Mouse (Mus musculus) embryonic facial prominence, embryonic 15.5 days (tissue): ENCODE measurements around the gene Camp. TPM values are rescaled to one million over a fixed set of nuclear protein-coding genes. Genes with fewer than 3 reads are reported as not detected.

Experiments used
- ATAC-seq: fragments of 200-750 bp; cut with Nextera tagmentation; 2 replicates; pipeline ENCODE4 v1.8.0; 2017; ENCODE audit warnings: low read depth, moderate TSS enrichment; ENCODE audit not compliant: insufficient number of reproducible peaks, low FRiP score, low TSS enrichment
- H3K27ac ChIP-seq: fragments of 300-500 bp; sonication (generic); replicated peaks from 2 replicates; pipeline ENCODE4 v1.5.1; 2015; ENCODE audit warnings: mild to moderate bottlenecking, inconsistent platforms
- H3K27me3 ChIP-seq: fragments of 300-500 bp; sonication (generic); 2 replicates; pipeline ENCODE4 v1.6.1; 2015; ENCODE audit warnings: inconsistent platforms
- H3K36me3 ChIP-seq: fragments of 300-500 bp; sonication (generic); 2 replicates; pipeline ENCODE4 v1.6.1; 2015; ENCODE audit warnings: mild to moderate bottlenecking, inconsistent platforms
- H3K4me1 ChIP-seq: fragments of 300-500 bp; sonication (generic); 2 replicates; pipeline ENCODE4 v1.6.1; 2015; ENCODE audit warnings: inconsistent platforms
- H3K4me2 ChIP-seq: fragments of 300-500 bp; sonication (generic); replicated peaks from 2 replicates; pipeline ENCODE4 v1.6.1; 2015; ENCODE audit warnings: mild to moderate bottlenecking, inconsistent platforms
- H3K4me3 ChIP-seq: fragments of 300-500 bp; sonication (generic); replicated peaks from 2 replicates; pipeline ENCODE4 v1.5.1; 2015; ENCODE audit warnings: mild to moderate bottlenecking, inconsistent platforms
- H3K9ac ChIP-seq: fragments of 300-500 bp; sonication (generic); 2 replicates; pipeline ENCODE4 v1.6.1; 2015; ENCODE audit warnings: inconsistent platforms
- H3K9me3 ChIP-seq: fragments of 300-500 bp; sonication (generic); replicated peaks from 2 replicates; pipeline ENCODE4 v1.6.1; 2016; ENCODE audit warnings: inconsistent platforms
- WGBS: fragments of 180-500 bp; shearing (Covaris S2); methylation state at CpG from one replicate; pipeline ENCODE4 v1.1.7; 2015; 5-methylcytosine and 5-hydroxymethylcytosine counted together
- polyA plus RNA-seq: library from polyadenylated mRNA; unstranded; fragments of >200 nt; fragmentation: Nextera tagmentation; extraction: Ambion mirVana; gene quantifications from 2 replicates; pipeline ENCODE4 v1.2.1, GENCODE M21; 2015

Gene Camp
- polyA plus RNA-seq, 1 experiment from 2014 or later = 2.2 TPM

GRCm38 (mm10) chr9:109876756-109877155 lies 27.3 kb upstream of the Camp start:
- Histone ChIP-seq H3K9me3 (no peaks in the 10 kb centered on the region), H3K36me3 (peaks cover 37% of the 10 kb centered on the region), H3K4me2 (peak overlapping the region; percentile 55), H3K4me3 (peak overlapping the region; percentile 97), H3K9ac (peak overlapping the region; percentile 10; the same call in 1 of the 2 replicates), H3K4me1 (peaks cover 14% of the 10 kb centered on the region), H3K27ac (peak overlapping the region; percentile 94), H3K27me3 (no peaks in the 10 kb centered on the region)
- 3% methylated on average over 3 of the region's 3 CpGs for WGBS
- ATAC-seq = no peak

GRCm38 (mm10) chr9:109875695-109876601 lies 26.5 kb upstream of the Camp start:
- H3K4me1 ChIP-seq = peaks cover 14% of the 10 kb centered on the region
- peak overlapping the region; percentile 88 for H3K9ac ChIP-seq
- no peaks in the 10 kb centered on the region for H3K27me3 ChIP-seq
- under 1% methylated on average over 76 of the region's 76 CpGs for WGBS
- peaks cover 29% of the 10 kb centered on the region for H3K36me3 ChIP-seq
- peak; percentile 80 for ATAC-seq
- no peaks in the 10 kb centered on the region for H3K9me3 ChIP-seq
- peak overlapping the region; percentile 97 for H3K4me3 ChIP-seq
- peak overlapping the region; percentile 94 for H3K27ac ChIP-seq
- peak overlapping the region; percentile 55 for H3K4me2 ChIP-seq

GRCm38 (mm10) chr9:109874797-109875691 lies 25.6 kb upstream of the Camp start, which contains the start of gene Cdc25a:
Gene Cdc25a, plus strand, starts transcription at chr9:109875579.
- H3K36me3 ChIP-seq = peaks cover 21% of the 10 kb centered on the region
- ATAC-seq = peak; percentile 92
- H3K4me1 ChIP-seq = peaks cover 14% of the 10 kb centered on the region
- no peaks in the 10 kb centered on the region for H3K9me3 ChIP-seq
- peak within 1 kb of the TSS; percentile 88 for H3K9ac ChIP-seq
- peak within 1 kb of the TSS; percentile 94 for H3K27ac ChIP-seq
- 6% methylated on average over 33 of the region's 33 CpGs for WGBS
- H3K4me2 ChIP-seq = peak within 1 kb of the TSS; percentile 55
- peak within 1 kb of the TSS; percentile 97 for H3K4me3 ChIP-seq
- no peaks in the 10 kb centered on the region for H3K27me3 ChIP-seq

GRCm38 (mm10) chr9:109870983-109871572 lies 21.7 kb upstream of the Camp start:
- Histone ChIP-seq H3K36me3 (no peaks in the 10 kb centered on the region), H3K4me2 (no peak overlapping the region), H3K27me3 (no peaks in the 10 kb centered on the region), H3K9me3 (no peaks in the 10 kb centered on the region), H3K9ac (no peak overlapping the region), H3K4me1 (no peaks in the 10 kb centered on the region), H3K27ac (no peak overlapping the region), H3K4me3 (no peak overlapping the region)
- ATAC-seq = no peak
- WGBS = 30% methylated on average over 6 of the region's 6 CpGs

- Histone ChIP-seq H3K9me3 (no peaks in the 10 kb centered on the region), H3K27ac (no peak overlapping the region), H3K9ac (no peak overlapping the region), H3K27me3 (no peaks in the 10 kb centered on the region), H3K4me2 (no peak overlapping the region), H3K4me1 (no peaks in the 10 kb centered on the region), H3K36me3 (no peaks in the 10 kb centered on the region), H3K4me3 (no peak overlapping the region)
- WGBS = 65% methylated on average over 2 of the region's 2 CpGs
- ATAC-seq = no peak
Measured at GRCm38 (mm10) chr9:109866218-109866617, 16.8 kb upstream of the Camp start.

- H3K9ac ChIP-seq = no peak overlapping the region
- no peaks in the 10 kb centered on the region for H3K9me3 ChIP-seq
- no peaks in the 10 kb centered on the region for H3K36me3 ChIP-seq
- ATAC-seq = no peak
- no peak overlapping the region for H3K27ac ChIP-seq
- H3K4me2 ChIP-seq = peak overlapping the region; percentile 37; the same call in 1 of the 2 replicates
- no peaks in the 10 kb centered on the region for H3K27me3 ChIP-seq
- WGBS = 47% methylated on average over 3 of the region's 3 CpGs
- H3K4me1 ChIP-seq = no peaks in the 10 kb centered on the region
- no peak overlapping the region for H3K4me3 ChIP-seq
Measured at GRCm38 (mm10) chr9:109863085-109863484, 13.7 kb upstream of the Camp start.

GRCm38 (mm10) chr9:109862397-109863044 lies 13.1 kb upstream of the Camp start:
- H3K4me3 ChIP-seq = no peak overlapping the region
- no peak for ATAC-seq
- H3K4me2 ChIP-seq = peak overlapping the region; percentile 37
- H3K27ac ChIP-seq = no peak overlapping the region
- no peaks in the 10 kb centered on the region for H3K9me3 ChIP-seq
- H3K9ac ChIP-seq = no peak overlapping the region
- no peaks in the 10 kb centered on the region for H3K36me3 ChIP-seq
- 15% methylated on average over 20 of the region's 20 CpGs for WGBS
- no peaks in the 10 kb centered on the region for H3K27me3 ChIP-seq
- no peaks in the 10 kb centered on the region for H3K4me1 ChIP-seq

- H3K4me3 ChIP-seq = no peak overlapping the region
- H3K9ac ChIP-seq = no peak overlapping the region
- H3K36me3 ChIP-seq = no peaks in the 10 kb centered on the region
- H3K4me1 ChIP-seq = no peaks in the 10 kb centered on the region
- no peak overlapping the region for H3K4me2 ChIP-seq
- no peak overlapping the region for H3K27ac ChIP-seq
- WGBS = 72% methylated on average over 6 of the region's 6 CpGs
- ATAC-seq = no peak
- no peaks in the 10 kb centered on the region for H3K9me3 ChIP-seq
- H3K27me3 ChIP-seq = no peaks in the 10 kb centered on the region
Measured at GRCm38 (mm10) chr9:109855947-109856346, 6.5 kb upstream of the Camp start.

- Histone ChIP-seq H3K4me2 (no peak overlapping the region), H3K9ac (no peak overlapping the region), H3K27ac (no peak overlapping the region), H3K9me3 (no peaks in the 10 kb centered on the region), H3K4me3 (no peak overlapping the region), H3K27me3 (no peaks in the 10 kb centered on the region), H3K36me3 (no peaks in the 10 kb centered on the region), H3K4me1 (peaks cover 3% of the 10 kb centered on the region)
- no peak for ATAC-seq
- WGBS = 86% methylated on average over 2 of the region's 2 CpGs
Measured at GRCm38 (mm10) chr9:109854341-109854740, 4.9 kb upstream of the Camp start.

GRCm38 (mm10) chr9:109850099-109850498 lies 682 bp upstream of the Camp start:
- Histone ChIP-seq H3K9me3 (no peaks in the 10 kb centered on the region), H3K4me1 (peaks cover 7% of the 10 kb centered on the region), H3K9ac (no peak overlapping the region), H3K27me3 (no peaks in the 10 kb centered on the region), H3K36me3 (peaks cover 3% of the 10 kb centered on the region; the same call in 1 of the 2 replicates), H3K27ac (no peak overlapping the region), H3K4me3 (no peak overlapping the region), H3K4me2 (no peak overlapping the region)
- no peak for ATAC-seq
- 82% methylated on average over 5 of the region's 5 CpGs for WGBS
